Mouse (Mus musculus) megakaryocyte, embryonic 14.5 days (primary cell): ENCODE measurements at regions not wholly inside any gene's neighbourhood (a gene's known extent, or its start where the extent isn't known, plus 50 kb on each side); places are given as distances from the start of the nearest gene placed in this dataset.

Experiments
- FLI1 ChIP-seq: IDR thresholded peaks from 2 replicates; pipeline ENCODE4 v1.6.1; 2012; ENCODE audit warnings: low read length, inconsistent platforms, mixed read lengths
- GATA1 ChIP-seq: IDR thresholded peaks from 3 replicates; pipeline ENCODE4 v1.6.1; 2012; ENCODE audit warnings: mixed read lengths, low read length, inconsistent platforms, borderline replicate concordance

DNA sequence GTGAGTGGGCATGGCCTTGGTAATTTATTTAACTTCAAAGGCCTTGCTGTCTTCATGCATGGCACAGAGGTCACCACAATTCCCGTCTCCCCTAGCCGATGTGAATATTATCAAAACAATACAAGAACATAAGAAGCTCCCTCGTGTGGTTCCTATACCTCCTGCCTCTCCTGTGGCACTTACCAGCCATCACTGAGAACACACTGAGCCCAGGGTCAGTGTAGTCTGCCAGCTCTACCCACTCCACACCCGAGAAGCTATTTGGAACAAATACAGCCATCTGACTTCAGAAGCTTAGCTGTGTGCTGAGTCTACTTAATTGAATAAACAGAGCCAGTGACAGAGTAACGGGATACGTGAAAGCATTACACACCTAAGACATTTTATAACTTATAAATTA, 605.7 kb upstream of the Arpp21 start:
- no peak for TF ChIP-seq GATA1
- TF ChIP-seq FLI1: no peak
